Mouse (Mus musculus) hindbrain, embryonic 11.5 days (tissue): ENCODE results near the gene Gm32687. TPM values are rescaled to one million over a fixed set of nuclear protein-coding genes. Genes with fewer than 3 reads are reported as not detected.
"Not testable (repeated sequence)": the region's sequence is repeated elsewhere in the genome, so short reads cannot be mapped to it uniquely, and the experiment has no call there.

Source experiments
- ATAC-seq: fragments of 200-750 bp; cut with Nextera tagmentation; 2 replicates; pipeline ENCODE4 v1.8.0; 2017; ENCODE audit warnings: mild to moderate bottlenecking, moderate TSS enrichment, moderate library complexity; ENCODE audit not compliant: low FRiP score
- DNase-seq: peaks from one replicate; pipeline ENCODE4 v3.0.0-alpha.2; 2015; ENCODE audit warnings: low spot score
- H3K27ac ChIP-seq: fragments of 300-500 bp; sonication (generic); 2 replicates; pipeline ENCODE4 v1.5.1; 2014; ENCODE audit warnings: mild to moderate bottlenecking, low read depth, low read length
- H3K27me3 ChIP-seq: fragments of 300-500 bp; sonication (generic); 2 replicates; pipeline ENCODE4 v1.6.1; 2014; ENCODE audit warnings: mild to moderate bottlenecking, low read length, moderate library complexity, mixed read lengths; ENCODE audit not compliant: control insufficient read depth, insufficient read depth
- H3K36me3 ChIP-seq: fragments of 300-500 bp; sonication (generic); 2 replicates; pipeline ENCODE4 v1.6.1; 2014; ENCODE audit warnings: mild to moderate bottlenecking, low read length, moderate library complexity, mixed read lengths; ENCODE audit not compliant: control insufficient read depth, insufficient read depth
- H3K4me1 ChIP-seq: fragments of 300-500 bp; sonication (generic); replicated peaks from 2 replicates; pipeline ENCODE4 v1.6.1; 2014; ENCODE audit warnings: low read length, mixed read lengths; ENCODE audit not compliant: control insufficient read depth, insufficient read depth
- H3K4me2 ChIP-seq: fragments of 300-500 bp; sonication (generic); replicated peaks from 2 replicates; pipeline ENCODE4 v1.6.1; 2014; ENCODE audit warnings: mild to moderate bottlenecking, low read depth, low read length
- H3K4me3 ChIP-seq: fragments of 300-500 bp; sonication (generic); 2 replicates; pipeline ENCODE4 v1.5.1; 2014; ENCODE audit warnings: low read depth, low read length
- H3K9ac ChIP-seq: fragments of 300-500 bp; sonication (generic); 2 replicates; pipeline ENCODE4 v1.6.1; 2014; ENCODE audit warnings: low read depth, low read length
- H3K9me3 ChIP-seq: fragments of 300-500 bp; sonication (generic); 2 replicates; pipeline ENCODE4 v1.6.1; 2016; ENCODE audit warnings: low read length; ENCODE audit not compliant: control insufficient read depth
- WGBS: fragments of 180-500 bp; shearing (Covaris S2); extraction: QIAGEN DNeasy Blood & Tissue Kit; methylation state at CpG from one replicate; pipeline ENCODE4 v1.1.7; 2014; 5-methylcytosine and 5-hydroxymethylcytosine counted together
- polyA plus RNA-seq: library from polyadenylated mRNA; unstranded; fragments of >200 nt; fragmentation: Nextera tagmentation; extraction: Ambion mirVana; gene quantifications from 2 replicates; pipeline ENCODE4 v1.2.1, GENCODE M21; 2014

Gm32687 gene
- polyA plus RNA-seq = 12.2 and 12.8 TPM in 2 replicates

DNA sequence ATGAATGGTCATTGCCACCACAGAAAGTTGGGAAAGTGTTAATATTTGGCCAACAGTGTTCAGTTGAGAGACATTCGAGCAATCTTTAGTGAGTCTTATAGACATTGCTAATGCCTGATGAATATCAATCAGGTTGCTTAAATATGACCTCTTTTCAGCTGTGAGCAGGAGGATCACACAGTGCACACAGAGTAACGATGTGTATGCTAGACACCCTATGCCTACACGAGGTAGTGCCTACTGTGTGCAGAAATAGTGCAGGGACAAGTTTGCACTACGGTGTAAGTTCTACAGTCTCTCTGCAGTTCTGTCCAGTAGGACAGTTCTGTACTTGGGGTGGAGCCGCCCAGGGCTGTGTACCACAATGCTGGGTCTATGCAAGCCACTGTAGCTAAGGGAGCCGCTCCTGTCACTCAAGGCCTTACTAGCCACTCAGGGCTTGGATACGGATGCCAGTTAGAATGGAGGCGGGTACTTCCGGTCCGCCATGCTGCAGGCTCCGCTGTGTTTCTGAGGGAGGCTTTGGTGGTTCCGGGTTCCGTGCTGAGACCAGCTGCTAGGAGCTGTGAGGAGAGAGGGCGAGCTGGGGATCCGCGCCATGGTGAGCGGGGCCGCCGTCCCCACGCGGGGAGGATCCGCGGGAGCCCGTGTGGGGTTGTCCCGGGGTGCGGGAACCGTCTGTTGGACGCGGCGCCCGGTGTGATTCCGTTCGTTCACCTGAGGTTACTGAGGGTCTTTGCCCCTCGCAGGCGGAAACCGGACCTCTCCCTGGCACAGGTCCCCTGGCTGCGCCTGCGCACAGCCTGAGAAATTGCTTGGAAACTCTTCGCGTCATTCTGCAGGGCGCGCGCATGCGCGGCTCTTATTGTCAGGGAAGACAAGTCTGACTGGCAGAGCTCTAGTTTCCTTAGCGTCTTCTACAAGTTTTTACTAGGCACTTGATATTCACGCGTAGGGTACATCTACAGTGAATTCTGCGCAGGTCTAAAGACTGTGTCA, at the start of gene Gm32687:
TSS of gene Gm32687 (plus strand) at position 526 of the 999 bp plus-strand sequence.
- 31% methylated on average over 4 of the region's 49 CpGs for WGBS
- not testable (repeated sequence) for H3K4me2 ChIP-seq, H3K27me3 ChIP-seq, H3K9me3 ChIP-seq, H3K36me3 ChIP-seq, H3K4me3 ChIP-seq, H3K27ac ChIP-seq, H3K4me1 ChIP-seq, H3K9ac ChIP-seq, DNase-seq
- peak; percentile 100 for ATAC-seq

DNA sequence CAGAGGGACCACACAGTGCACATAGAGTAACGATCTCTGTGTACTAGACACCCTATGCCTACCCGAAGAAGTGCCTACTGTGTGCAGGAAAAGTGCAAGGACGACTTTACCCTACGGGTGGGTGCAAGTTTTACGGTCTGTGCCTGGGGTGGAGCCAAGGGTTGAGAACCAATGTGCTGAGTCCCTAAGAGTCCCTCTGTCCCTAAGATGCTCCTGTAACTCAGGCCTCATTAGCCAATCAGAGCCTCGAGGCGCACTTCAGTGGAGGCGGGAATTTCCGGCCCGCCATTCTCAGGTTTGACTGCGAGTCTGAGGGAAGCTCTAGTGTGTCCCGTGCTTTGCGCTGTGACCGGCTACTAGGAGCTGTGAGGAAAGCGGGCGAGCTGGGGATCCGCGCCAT, 17.5 kb upstream of the Gm32687 start:
- H3K27me3 ChIP-seq, H3K9me3 ChIP-seq, H3K4me3 ChIP-seq, H3K27ac ChIP-seq, H3K36me3 ChIP-seq, DNase-seq, H3K4me2 ChIP-seq, H3K4me1 ChIP-seq, H3K9ac ChIP-seq, ATAC-seq: not testable (repeated sequence)
- WGBS = no CpG with 5 or more reads among the region's 18 CpGs

DNA sequence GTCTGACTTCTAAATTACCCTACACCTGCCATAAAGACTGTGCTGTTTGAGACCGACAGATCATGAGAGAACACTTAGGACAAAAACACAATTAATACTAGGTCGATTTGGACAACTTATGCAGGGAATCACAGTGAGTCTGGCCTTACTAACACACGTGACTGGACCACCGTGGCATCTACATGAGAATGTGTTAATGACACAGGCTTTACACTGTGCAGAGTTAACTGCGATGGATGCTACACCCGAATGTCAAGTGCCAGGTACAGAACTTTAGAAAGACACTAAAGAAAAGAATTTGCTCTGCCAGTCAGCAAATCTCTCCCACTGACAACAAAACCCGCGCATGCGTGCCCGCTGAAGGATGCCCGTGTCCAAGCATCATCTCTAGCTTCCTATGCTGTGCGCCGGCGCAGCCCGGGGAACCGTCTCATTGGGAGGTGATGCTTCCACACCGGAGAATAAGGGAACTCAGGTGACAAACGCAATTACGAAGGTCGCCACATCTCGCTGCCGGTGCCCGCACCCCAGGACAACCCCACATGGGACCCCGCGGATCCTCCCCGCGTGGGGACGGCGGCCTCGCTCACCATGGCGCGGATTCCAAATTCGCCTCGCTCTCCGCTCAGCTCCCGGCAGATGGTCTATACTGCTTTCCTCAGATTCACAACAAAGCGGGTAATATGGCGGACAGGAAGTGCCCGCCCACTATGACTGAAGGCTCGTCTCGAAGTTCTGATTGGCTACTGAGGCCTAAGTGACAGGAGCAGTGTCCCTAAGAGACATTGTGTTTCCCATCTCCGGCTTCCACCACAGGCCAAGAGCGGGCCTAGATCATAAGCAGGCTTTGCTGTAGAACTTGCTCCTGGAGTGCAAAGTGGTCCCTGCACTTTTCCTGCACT, 66.4 kb downstream of the Gm32687 start, which contains the start of gene Zfp781:
TSS of gene Zfp781 (minus strand) at position 639 of the 902 bp plus-strand sequence.
- not testable (repeated sequence) for H3K4me1 ChIP-seq, H3K9ac ChIP-seq, DNase-seq, H3K4me3 ChIP-seq, H3K27ac ChIP-seq, H3K9me3 ChIP-seq, H3K36me3 ChIP-seq, H3K4me2 ChIP-seq, H3K27me3 ChIP-seq
- WGBS = no CpG with 5 or more reads among the region's 43 CpGs
- peak; percentile 98 for ATAC-seq

Other genes starting within 250 kb of the Gm32687 start
- 40.6 and 42.2 TPM in 2 replicates for gene Sirt6, start 236.1 kb upstream of the Gm32687 start, polyA plus RNA-seq
- gene Ankrd24, start 235.4 kb upstream of the Gm32687 start, polyA plus RNA-seq = 2.7 and 4.4 TPM in 2 replicates
- gene Gm10778, start 214.9 kb upstream of the Gm32687 start, polyA plus RNA-seq = 5.9 and 6.9 TPM in 2 replicates
- 20.0 and 22.6 TPM in 2 replicates for gene Zfp433, start 159.1 kb upstream of the Gm32687 start, polyA plus RNA-seq
- gene Gm3055, start 92.8 kb upstream of the Gm32687 start, polyA plus RNA-seq = 17.9 and 19.2 TPM in 2 replicates
- 3.5 and 3.9 TPM in 2 replicates for gene Gm4767, start 51.7 kb upstream of the Gm32687 start, polyA plus RNA-seq
- gene Zfp781, start 66.5 kb downstream of the Gm32687 start, polyA plus RNA-seq = 4.6 and 5.4 TPM in 2 replicates
- 12.6 and 17.7 TPM in 2 replicates for gene Zfp873, start 184.2 kb downstream of the Gm32687 start, polyA plus RNA-seq
- gene BC024063, start 219.4 kb downstream of the Gm32687 start, polyA plus RNA-seq = 7.5 and 8.2 TPM in 2 replicates